In the genomic region with DNA sequence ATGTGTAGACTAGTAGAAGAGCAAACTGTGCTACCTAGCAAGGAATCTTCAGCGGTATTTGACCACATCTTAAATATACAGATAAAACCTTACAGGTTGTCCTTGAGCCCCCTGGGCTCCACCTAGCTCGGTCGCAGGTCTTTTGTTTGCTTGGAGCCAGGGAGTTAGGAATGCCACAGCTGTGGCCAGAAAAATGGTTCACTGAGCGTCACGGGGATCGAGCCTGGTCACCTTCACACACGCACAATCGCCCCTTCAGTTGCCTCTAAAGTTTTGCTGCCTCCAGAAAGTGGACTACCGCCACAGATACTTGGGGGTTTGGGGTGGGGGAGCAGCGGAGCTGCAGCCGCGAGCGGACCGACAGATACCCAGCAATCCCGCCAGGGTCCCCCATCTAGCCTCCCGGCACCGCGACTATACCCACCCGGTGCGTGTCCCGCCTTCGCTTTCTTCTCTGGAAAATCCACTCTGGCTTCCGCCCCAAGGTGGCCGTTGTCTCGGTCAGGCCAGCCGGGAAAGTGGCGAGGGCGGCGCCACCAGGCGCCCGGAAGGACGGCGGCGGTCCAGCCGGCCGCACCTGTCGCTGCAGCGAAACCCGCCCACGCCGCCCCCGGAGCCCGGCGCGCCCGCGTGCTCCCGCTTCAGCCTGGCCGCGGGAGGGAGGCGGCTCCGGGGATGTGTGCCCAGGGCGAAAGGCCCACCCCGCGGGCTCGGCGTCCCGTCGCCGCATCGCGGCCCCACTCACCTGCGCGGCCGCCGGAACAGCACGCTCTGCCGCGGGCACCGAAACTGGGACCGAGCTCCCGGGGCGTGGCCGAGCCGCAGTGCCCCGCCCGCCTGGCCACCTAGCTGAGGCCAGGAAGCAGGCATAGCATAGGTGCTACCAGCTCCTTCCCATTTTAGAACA, we compare ENCODE assay signal across 9 mouse cellular contexts. TPM values are rescaled to one million over a fixed set of nuclear protein-coding genes. Genes with fewer than 3 reads are reported as not detected.
DNase-seq lines count a peak whose midpoint lies in the region; ATAC-seq and TF ChIP-seq lines count a peak whose summit lies in the region.
"Had no signal": no experiment of that assay in that cellular context is flagged by ENCODE, and none has a peak within 500 bp of the region (broad histone marks: within the 10 kb centered on the region; RNA-seq: fewer than 3 reads in every experiment).

Gene Marveld2, minus strand, starts transcription at position 791 of the 907 bp plus-strand sequence.

- peak within 1 kb of the TSS; percentile 70 for H3K9ac ChIP-seq in liver, embryonic 11.5 days (ENCODE audit: low read depth, low read length)
- H3K9ac ChIP-seq in midbrain, postnatal 0 days (replicated peaks; ENCODE audit: low read length, poor library complexity, severe bottlenecking), result peak within 1 kb of the TSS; percentile 56

- H3K27me3 ChIP-seq in kidney, adult 2 months (replicated peaks; ENCODE audit: control insufficient read depth, insufficient read depth, low read length), result no peaks in the 10 kb centered on the region
- peaks cover 4% of the 10 kb centered on the region; the same call in 1 of the 2 replicates for H3K27me3 ChIP-seq in liver, embryonic 11.5 days (replicated peaks; ENCODE audit: control insufficient read depth, insufficient read depth, low read length)
- H3K27me3 ChIP-seq in midbrain, postnatal 0 days (ENCODE audit: insufficient read depth, low read length), result peaks cover 4% of the 10 kb centered on the region; the same call in 1 of the 2 replicates
- H3K27me3 ChIP-seq in splenic B cell, adult 2 months (ENCODE audit: control insufficient read depth, insufficient read depth, low read length, poor library complexity, severe bottlenecking), result no peaks in the 10 kb centered on the region

- H3K4me2 ChIP-seq in liver, embryonic 11.5 days, result peak within 1 kb of the TSS; percentile 98
- peak within 1 kb of the TSS; percentile 75 for H3K4me2 ChIP-seq in midbrain, postnatal 0 days (ENCODE audit: low read depth, low read length, poor library complexity, severe bottlenecking)

- TF ChIP-seq CTCF in kidney, adult 2 months (conservative IDR thresholded peaks at IDR 0.05; ENCODE audit: insufficient read depth, insufficient read length, low read depth, low read length), result 0 out of 2 replicates have a peak, but pooled peaks have one; percentile 29
- no peak for TF ChIP-seq CTCF in midbrain, postnatal 0 days (IDR thresholded peaks at IDR 0.05)

- intact Hi-C loops in heart, postnatal 25 days (cut with DNase I), result no loop called here

- no peaks in the 10 kb centered on the region for H3K9me3 ChIP-seq in liver, embryonic 11.5 days (ENCODE audit: control insufficient read depth, low read length)
- H3K9me3 ChIP-seq in midbrain, postnatal 0 days (ENCODE audit: low read length), result no peaks in the 10 kb centered on the region

- TF ChIP-seq POLR2A in kidney, adult 2 months (IDR thresholded peaks at IDR 0.05; ENCODE audit: low read depth, low read length), result no peak

- peak within 1 kb of the TSS; percentile 84 for H3K27ac ChIP-seq in kidney, adult 2 months (ENCODE audit: insufficient read depth, low read depth, low read length)
- H3K27ac ChIP-seq in liver, embryonic 11.5 days (ENCODE audit: low read depth, low read length), result no peak within 1 kb of the TSS
- no peak within 1 kb of the TSS for H3K27ac ChIP-seq in midbrain, postnatal 0 days (ENCODE audit: low read depth, low read length)

- 6% methylated on average over 71 of the region's 77 CpGs for WGBS in kidney, adult 2 months
- 4% methylated on average over 72 of the region's 77 CpGs for WGBS in liver, embryonic 11.5 days
- 5% methylated on average over 74 of the region's 77 CpGs for WGBS in midbrain, postnatal 0 days

- peak; percentile 31 to 34 for DNase-seq in heart, adult 18-20 months
- no peak for DNase-seq in heart, postnatal 25 days (ENCODE audit: low spot score)
- peak; percentile 18 for DNase-seq in embryo, embryonic 10.5 days (ENCODE audit: low spot score)
- DNase-seq in heart, adult 9 months (ENCODE audit: low spot score in 2 of 2), result peak; percentile 13 to 16
- peak; percentile 82 for DNase-seq in kidney, adult 2 months
- peak; percentile 53 for DNase-seq in liver, embryonic 11.5 days (ENCODE audit: low spot score)
- DNase-seq in midbrain, postnatal 0 days (ENCODE audit: low spot score), result peak; percentile 5
- DNase-seq in splenic B cell, adult 2 months (ENCODE audit: low read depth, low spot score), result peak; percentile 69

- ATAC-seq in liver, embryonic 11.5 days (replicated peaks; ENCODE audit: low FRiP score), result peak; percentile 77
- 0 out of 2 replicates have a peak, but pooled peaks have one; percentile 47 for ATAC-seq in midbrain, postnatal 0 days (ENCODE audit: low FRiP score)

- H3K36me3 ChIP-seq in kidney, adult 2 months (ENCODE audit: control insufficient read depth, insufficient read depth, low read length), result peaks cover 1% of the 10 kb centered on the region; the same call in 1 of the 2 replicates
- peaks cover 4% of the 10 kb centered on the region; the same call in 1 of the 2 replicates for H3K36me3 ChIP-seq in liver, embryonic 11.5 days (ENCODE audit: control insufficient read depth, insufficient read depth, low read length)
- peaks cover 23% of the 10 kb centered on the region; the same call in 1 of the 2 replicates for H3K36me3 ChIP-seq in midbrain, postnatal 0 days (ENCODE audit: insufficient read depth, low read length)
- H3K36me3 ChIP-seq in splenic B cell, adult 2 months (ENCODE audit: control insufficient read depth, insufficient read depth, low read length, poor library complexity, severe bottlenecking), result peaks cover 7% of the 10 kb centered on the region; the same call in 1 of the 2 replicates

- peak within 1 kb of the TSS; percentile 81 for H3K4me3 ChIP-seq in kidney, adult 2 months (ENCODE audit: insufficient read depth, low read depth, low read length)
- peak within 1 kb of the TSS; percentile 79 for H3K4me3 ChIP-seq in liver, embryonic 11.5 days (ENCODE audit: low read depth, low read length)
- peak within 1 kb of the TSS; percentile 50 for H3K4me3 ChIP-seq in midbrain, postnatal 0 days (ENCODE audit: low read depth, low read length)

- H3K4me1 ChIP-seq in kidney, adult 2 months (ENCODE audit: control insufficient read depth, insufficient read depth, low read length), result no peaks in the 10 kb centered on the region
- H3K4me1 ChIP-seq in liver, embryonic 11.5 days (replicated peaks; ENCODE audit: control insufficient read depth, insufficient read depth, low read length), result peaks cover 5% of the 10 kb centered on the region; the same call in 1 of the 2 replicates
- H3K4me1 ChIP-seq in midbrain, postnatal 0 days (ENCODE audit: insufficient read depth, low read length), result no peaks in the 10 kb centered on the region

RNA-seq across cellular contexts. Expression of gene Marveld2, which starts in this region (rescaled TPM):
- under 1 TPM; 0.42 to 0.57 TPM for total RNA-seq in heart, adult 18-20 months (2021)
- total RNA-seq in heart, postnatal 25 days (2021), result under 1 TPM; 0.18 to 0.59 TPM
- 11.5 and 13.0 TPM in 2 replicates for polyA plus RNA-seq in kidney, adult 2 months (2012; rRNA removed)
- 9.1 and 9.5 TPM in 2 replicates for polyA plus RNA-seq in liver, embryonic 11.5 days (2014; fragmentation: Nextera tagmentation; extraction: Ambion mirVana)
- 1.4 and 3.4 TPM in 2 replicates for total RNA-seq in midbrain, postnatal 0 days (2014; rRNA removed)
- polyA plus RNA-seq in midbrain, postnatal 0 days (2015; fragmentation: Nextera tagmentation; extraction: Ambion mirVana), result 2.1 and 2.3 TPM in 2 replicates
- total RNA-seq: MEL had no signal

Comparison
In these comparisons a context has a peak if more than half of its experiments do, and no peak if none do; other contexts are left out.
1. Peak in DNase-seq in heart, adult 18-20 months; RNA of the gene not detected or under 1 TPM.